Mouse (Mus musculus) neural tube, embryonic 11.5 days (tissue): ENCODE measurements around the gene Mybpc1. TPM values are rescaled to one million over a fixed set of nuclear protein-coding genes. Genes with fewer than 3 reads are reported as not detected.

Experiments used
- ATAC-seq: fragments of 200-750 bp; cut with Nextera tagmentation; 2 replicates; pipeline ENCODE4 v1.8.0; 2017; ENCODE audit warnings: moderate number of reproducible peaks, mild to moderate bottlenecking, moderate TSS enrichment, moderate library complexity; ENCODE audit not compliant: insufficient read depth, low FRiP score, low TSS enrichment
- DNase-seq: peaks from one replicate; pipeline ENCODE4 v3.0.0-alpha.2; 2015; ENCODE audit warnings: low spot score
- H3K27ac ChIP-seq: fragments of 300-500 bp; sonication (generic); 2 replicates; pipeline ENCODE4 v1.5.1; 2014; ENCODE audit warnings: low read depth, mild to moderate bottlenecking, low read length
- H3K27me3 ChIP-seq: fragments of 300-500 bp; sonication (generic); 2 replicates; pipeline ENCODE4 v1.6.1; 2014; ENCODE audit warnings: mild to moderate bottlenecking, low read length, mixed read lengths; ENCODE audit not compliant: control insufficient read depth, insufficient read depth
- H3K36me3 ChIP-seq: fragments of 300-500 bp; sonication (generic); 2 replicates; pipeline ENCODE4 v1.6.1; 2014; ENCODE audit warnings: mild to moderate bottlenecking, low read length, moderate library complexity, mixed read lengths; ENCODE audit not compliant: control insufficient read depth, insufficient read depth
- H3K4me1 ChIP-seq: fragments of 300-500 bp; sonication (generic); 2 replicates; pipeline ENCODE4 v1.6.1; 2014; ENCODE audit warnings: low read length, mixed read lengths; ENCODE audit not compliant: control insufficient read depth, insufficient read depth
- H3K4me2 ChIP-seq: fragments of 300-500 bp; sonication (generic); 2 replicates; pipeline ENCODE4 v1.6.1; 2014; ENCODE audit warnings: low read depth, mild to moderate bottlenecking, moderate library complexity
- H3K4me3 ChIP-seq: fragments of 300-500 bp; sonication (generic); 2 replicates; pipeline ENCODE4 v1.5.1; 2014; ENCODE audit warnings: low read depth, low read length
- H3K9ac ChIP-seq: fragments of 300-500 bp; sonication (generic); 2 replicates; pipeline ENCODE4 v1.6.1; 2014; ENCODE audit warnings: mild to moderate bottlenecking, low read length
- H3K9me3 ChIP-seq: fragments of 300-500 bp; sonication (generic); 2 replicates; pipeline ENCODE4 v1.6.1; 2016; ENCODE audit warnings: low read length; ENCODE audit not compliant: control insufficient read depth
- WGBS: fragments of 180-500 bp; shearing (Covaris S2); extraction: QIAGEN DNeasy Blood & Tissue Kit; methylation state at CpG from one replicate; pipeline ENCODE4 v1.1.7; 2014; 5-methylcytosine and 5-hydroxymethylcytosine counted together
- polyA plus RNA-seq: library from polyadenylated mRNA; unstranded; fragments of >200 nt; fragmentation: Nextera tagmentation; extraction: Ambion mirVana; gene quantifications from 2 replicates; pipeline ENCODE4 v1.2.1, GENCODE M21; 2014

Mybpc1 gene
- polyA plus RNA-seq, 1 experiment from 2014 or later: 18.8 TPM

- Histone ChIP-seq H3K4me2 (no peak overlapping the region), H3K4me3 (no peak overlapping the region), H3K36me3 (no peaks in the 10 kb centered on the region), H3K27ac (no peak overlapping the region), H3K9me3 (no peaks in the 10 kb centered on the region), H3K9ac (no peak overlapping the region), H3K27me3 (no peaks in the 10 kb centered on the region), H3K4me1 (no peaks in the 10 kb centered on the region)
- ATAC-seq (no peak), DNase-seq (no peak)
- 91% methylated on average over 11 of the region's 11 CpGs for WGBS
These were observed 8.1 kb upstream of the Mybpc1 start for GRCm38 (mm10) chr10:88613051-88613450.

DNA sequence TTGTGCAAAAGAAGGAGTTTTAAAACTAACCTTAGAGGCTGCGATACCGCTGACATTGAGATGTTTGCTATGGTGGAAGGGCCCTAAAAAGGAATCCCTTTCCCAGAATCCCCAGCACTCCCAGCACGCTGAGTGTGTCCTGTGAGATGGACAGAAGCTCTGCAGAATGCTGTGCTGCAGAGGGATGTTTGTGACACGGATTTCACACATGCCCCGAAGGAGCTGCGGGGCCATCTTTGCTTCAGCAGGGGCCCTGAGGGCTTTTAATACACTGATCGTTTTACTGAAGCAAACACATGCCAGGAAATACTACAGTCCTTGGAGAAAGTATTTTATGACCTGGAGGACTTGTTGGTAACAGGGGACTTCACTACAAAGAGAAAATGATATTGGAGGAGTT is 1.7 kb upstream of the Mybpc1 start:
- DNase-seq: no peak
- no peak overlapping the region for H3K27ac ChIP-seq
- no peak for ATAC-seq
- H3K9ac ChIP-seq: no peak overlapping the region
- H3K27me3 ChIP-seq: no peaks in the 10 kb centered on the region
- no peak overlapping the region for H3K4me2 ChIP-seq
- no peaks in the 10 kb centered on the region for H3K9me3 ChIP-seq
- no peak overlapping the region for H3K4me3 ChIP-seq
- WGBS: 79% methylated on average over 7 of the region's 7 CpGs
- H3K36me3 ChIP-seq: no peaks in the 10 kb centered on the region
- peaks cover 5% of the 10 kb centered on the region; the same call in 1 of the 2 replicates for H3K4me1 ChIP-seq

GRCm38 (mm10) chr10:88606065-88606464 is 1.1 kb upstream of the Mybpc1 start:
- H3K36me3 ChIP-seq: no peaks in the 10 kb centered on the region
- DNase-seq: no peak
- no peak for ATAC-seq

DNA sequence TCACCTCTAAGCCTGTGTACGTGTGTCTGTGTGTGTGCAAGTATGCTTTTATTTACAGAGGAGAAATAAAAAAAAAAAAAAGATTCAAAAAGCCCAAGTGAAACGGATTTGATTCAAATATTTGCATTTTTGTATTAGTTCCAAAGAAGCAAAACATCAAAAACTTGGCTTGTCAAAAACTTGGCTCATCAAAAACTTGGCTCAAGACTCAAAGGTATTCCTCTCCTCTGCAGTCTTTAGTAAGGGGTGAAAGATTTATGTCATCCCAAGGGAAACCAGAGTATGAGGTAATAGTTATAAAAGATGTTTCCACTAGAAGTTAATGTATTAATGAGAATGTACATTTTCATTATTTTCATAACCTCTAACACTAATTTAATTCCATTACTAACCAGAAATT is 1.2 kb downstream of the Mybpc1 start:
- Histone ChIP-seq H3K4me1 (peaks cover 5% of the 10 kb centered on the region; the same call in 1 of the 2 replicates), H3K4me3 (no peak overlapping the region), H3K36me3 (no peaks in the 10 kb centered on the region), H3K27ac (no peak overlapping the region), H3K4me2 (no peak overlapping the region), H3K27me3 (no peaks in the 10 kb centered on the region), H3K9me3 (no peaks in the 10 kb centered on the region), H3K9ac (no peak overlapping the region)
- no peak for ATAC-seq
- 70% methylated on average over 2 of the region's 2 CpGs for WGBS
- no peak for DNase-seq

More at GRCm38 (mm10) chr10:88606065-88606464, 1.1 kb upstream of the Mybpc1 start:
- H3K27me3 ChIP-seq: no peaks in the 10 kb centered on the region
- H3K9me3 ChIP-seq: no peaks in the 10 kb centered on the region
- 66% methylated on average over 8 of the region's 8 CpGs for WGBS
- H3K4me1 ChIP-seq: peaks cover 5% of the 10 kb centered on the region; the same call in 1 of the 2 replicates
- H3K9ac ChIP-seq: no peak overlapping the region
- no peak overlapping the region for H3K4me3 ChIP-seq
- H3K27ac ChIP-seq: no peak overlapping the region
- no peak overlapping the region for H3K4me2 ChIP-seq

- H3K9ac ChIP-seq: no peak overlapping the region
- no peaks in the 10 kb centered on the region for H3K9me3 ChIP-seq
- H3K27me3 ChIP-seq: no peaks in the 10 kb centered on the region
- ATAC-seq (no peak), DNase-seq (peak; percentile 21)
- no peak overlapping the region for H3K4me3 ChIP-seq
- H3K4me2 ChIP-seq: no peak overlapping the region
- H3K36me3 ChIP-seq: no peaks in the 10 kb centered on the region
- peaks cover 5% of the 10 kb centered on the region; the same call in 1 of the 2 replicates for H3K4me1 ChIP-seq
- WGBS: 17% methylated on average over 5 of the region's 5 CpGs
- no peak overlapping the region for H3K27ac ChIP-seq
These were observed 1.7 kb downstream of the Mybpc1 start for GRCm38 (mm10) chr10:88603256-88603655.

GRCm38 (mm10) chr10:88600591-88600990 is 4.4 kb downstream of the Mybpc1 start:
- H3K27ac ChIP-seq: no peak overlapping the region
- 92% methylated on average over 7 of the region's 7 CpGs for WGBS
- H3K4me1 ChIP-seq: peaks cover 5% of the 10 kb centered on the region; the same call in 1 of the 2 replicates
- H3K27me3 ChIP-seq: no peaks in the 10 kb centered on the region
- no peak overlapping the region for H3K4me3 ChIP-seq
- no peaks in the 10 kb centered on the region for H3K9me3 ChIP-seq
- no peak overlapping the region for H3K4me2 ChIP-seq
- no peak for ATAC-seq
- no peak overlapping the region for H3K9ac ChIP-seq
- DNase-seq: no peak
- H3K36me3 ChIP-seq: no peaks in the 10 kb centered on the region

DNA sequence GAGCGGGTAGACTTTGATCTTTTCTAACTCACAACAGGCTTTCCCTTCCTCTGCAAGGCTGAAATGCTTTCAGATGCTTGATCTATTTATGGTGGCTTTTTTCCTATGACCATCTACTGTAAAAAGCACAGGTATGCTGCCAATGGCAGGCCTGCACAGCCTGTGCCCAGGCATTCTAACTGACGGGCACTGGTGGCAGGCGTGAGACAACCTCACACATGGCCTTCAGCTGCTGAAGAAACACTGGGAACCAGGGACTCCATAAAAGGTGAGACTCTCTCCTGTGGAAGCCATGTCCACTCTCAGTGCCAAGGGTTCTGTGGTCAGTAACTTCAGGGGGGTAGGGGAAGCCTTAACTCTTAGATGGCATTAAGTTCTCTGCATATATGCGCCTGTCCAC is 12.6 kb downstream of the Mybpc1 start:
- Histone ChIP-seq H3K9ac (no peak overlapping the region), H3K9me3 (no peaks in the 10 kb centered on the region), H3K4me1 (no peaks in the 10 kb centered on the region), H3K27me3 (no peaks in the 10 kb centered on the region), H3K27ac (no peak overlapping the region), H3K36me3 (no peaks in the 10 kb centered on the region), H3K4me3 (no peak overlapping the region), H3K4me2 (no peak overlapping the region)
- ATAC-seq: no peak
- no peak for DNase-seq
- 95% methylated on average over 4 of the region's 4 CpGs for WGBS

- WGBS: 65% methylated on average over 12 of the region's 12 CpGs
- no peak for ATAC-seq
These were observed 13.9 kb downstream of the Mybpc1 start for GRCm38 (mm10) chr10:88591042-88591441.

DNA sequence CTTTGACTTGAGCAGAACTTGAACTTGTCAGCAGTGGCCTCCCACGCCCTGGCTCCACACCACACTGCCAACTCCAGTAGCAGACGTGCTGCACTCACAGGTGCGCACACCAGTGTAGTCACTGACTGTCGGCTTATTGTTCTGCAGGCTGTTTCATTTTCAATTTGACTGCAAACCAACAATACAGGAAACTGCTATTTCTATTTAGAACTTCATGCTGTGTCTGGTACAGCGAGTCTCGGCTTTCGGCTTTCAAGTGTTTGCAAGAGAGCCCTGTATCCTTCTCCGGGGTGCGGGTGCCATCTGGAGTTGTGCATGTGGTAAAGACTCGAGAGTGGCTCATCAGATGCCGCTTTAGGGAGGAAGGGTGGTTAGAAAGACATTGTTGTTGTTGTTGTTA is 20.5 kb downstream of the Mybpc1 start:
- WGBS: 90% methylated on average over 11 of the region's 11 CpGs
- no peak for DNase-seq

More at GRCm38 (mm10) chr10:88591042-88591441, 13.9 kb downstream of the Mybpc1 start:
- Histone ChIP-seq H3K4me2 (no peak overlapping the region), H3K27ac (no peak overlapping the region), H3K4me3 (no peak overlapping the region), H3K36me3 (no peaks in the 10 kb centered on the region), H3K9me3 (no peaks in the 10 kb centered on the region), H3K9ac (no peak overlapping the region), H3K27me3 (no peaks in the 10 kb centered on the region), H3K4me1 (no peaks in the 10 kb centered on the region)
- no peak for DNase-seq

More for the DNA sequence above, 20.5 kb downstream of the Mybpc1 start:
- Histone ChIP-seq H3K9me3 (no peaks in the 10 kb centered on the region), H3K9ac (no peak overlapping the region), H3K27me3 (no peaks in the 10 kb centered on the region), H3K4me2 (no peak overlapping the region), H3K4me1 (no peaks in the 10 kb centered on the region), H3K27ac (no peak overlapping the region), H3K36me3 (no peaks in the 10 kb centered on the region), H3K4me3 (no peak overlapping the region)
- ATAC-seq: no peak
